Mouse (Mus musculus) midbrain, embryonic 11.5 days (tissue): ENCODE data around the gene Atg101. TPM values are rescaled to one million over a fixed set of nuclear protein-coding genes. Genes with fewer than 3 reads are reported as not detected.

Experiments
- ATAC-seq: fragments of 200-750 bp; cut with Nextera tagmentation; 2 replicates; pipeline ENCODE4 v1.8.0; 2017; ENCODE audit warnings: moderate TSS enrichment, moderate library complexity; ENCODE audit not compliant: low FRiP score
- DNase-seq: peaks from one replicate; pipeline ENCODE4 v3.0.0; 2015; ENCODE audit warnings: low spot score; ENCODE audit errors: missing footprints
- H3K27ac ChIP-seq: fragments of 300-500 bp; sonication (generic); 2 replicates; pipeline ENCODE4 v1.5.1; 2014; ENCODE audit warnings: low read depth, low read length
- H3K27me3 ChIP-seq: fragments of 300-500 bp; sonication (generic); 2 replicates; pipeline ENCODE4 v1.6.1; 2014; ENCODE audit warnings: mild to moderate bottlenecking, low read length, moderate library complexity, mixed read lengths; ENCODE audit not compliant: control insufficient read depth, insufficient read depth
- H3K36me3 ChIP-seq: fragments of 300-500 bp; sonication (generic); 2 replicates; pipeline ENCODE4 v1.6.1; 2014; ENCODE audit warnings: mild to moderate bottlenecking, low read length, moderate library complexity, mixed read lengths; ENCODE audit not compliant: control insufficient read depth, insufficient read depth
- H3K4me1 ChIP-seq: fragments of 300-500 bp; sonication (generic); 2 replicates; pipeline ENCODE4 v1.6.1; 2014; ENCODE audit warnings: low read length; ENCODE audit not compliant: control insufficient read depth, insufficient read depth
- H3K4me2 ChIP-seq: fragments of 300-500 bp; sonication (generic); 2 replicates; pipeline ENCODE4 v1.6.1; 2014; ENCODE audit warnings: mild to moderate bottlenecking, moderate library complexity
- H3K4me3 ChIP-seq: fragments of 300-500 bp; sonication (generic); 2 replicates; pipeline ENCODE4 v1.5.1; 2014; ENCODE audit warnings: low read depth, low read length
- H3K9ac ChIP-seq: fragments of 300-500 bp; sonication (generic); 2 replicates; pipeline ENCODE4 v1.6.1; 2014; ENCODE audit warnings: low read length
- H3K9me3 ChIP-seq: fragments of 300-500 bp; sonication (generic); 2 replicates; pipeline ENCODE4 v1.6.1; 2016; ENCODE audit warnings: low read length; ENCODE audit not compliant: control insufficient read depth
- WGBS: fragments of 180-500 bp; shearing (Covaris S2); extraction: QIAGEN DNeasy Blood & Tissue Kit; methylation state at CpG from one replicate; pipeline ENCODE4 v1.1.7; 2014; 5-methylcytosine and 5-hydroxymethylcytosine counted together
- polyA plus RNA-seq: library from polyadenylated mRNA; unstranded; fragments of >200 nt; fragmentation: Nextera tagmentation; extraction: Ambion mirVana; gene quantifications from 2 replicates; pipeline ENCODE4 v1.2.1, GENCODE M21; 2014

Gene Atg101
- polyA plus RNA-seq, 1 experiment from 2014 or later: 67.4 TPM

DNA sequence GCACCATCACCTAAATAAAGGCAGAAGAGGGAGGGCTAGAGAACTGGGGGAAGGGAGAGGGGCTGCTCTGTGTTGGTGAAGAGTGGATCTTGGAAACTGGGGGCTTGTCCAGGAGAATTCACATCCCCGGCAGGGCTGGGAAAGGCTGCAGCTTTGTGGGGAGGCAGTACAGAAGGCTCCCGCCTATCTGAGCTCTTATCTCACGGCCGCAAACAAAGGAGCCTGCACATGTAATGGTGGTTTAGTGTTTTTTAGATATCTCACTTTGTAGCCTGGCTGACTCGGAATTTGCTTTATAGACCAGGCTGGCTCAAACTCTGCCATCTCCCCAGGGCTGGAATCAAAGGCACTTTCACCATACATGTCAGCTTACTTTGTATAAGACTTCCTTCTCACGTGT lies 16.1 kb downstream of the Atg101 start:
- Histone ChIP-seq H3K27me3 (no peaks in the 10 kb centered on the region), H3K9me3 (no peaks in the 10 kb centered on the region), H3K9ac (no peak overlapping the region), H3K4me3 (no peak overlapping the region), H3K4me1 (no peaks in the 10 kb centered on the region), H3K36me3 (no peaks in the 10 kb centered on the region), H3K4me2 (no peak overlapping the region), H3K27ac (no peak overlapping the region)
- DNase-seq (no peak), ATAC-seq (no peak)
- WGBS: 76% methylated on average over 6 of the region's 6 CpGs

DNA sequence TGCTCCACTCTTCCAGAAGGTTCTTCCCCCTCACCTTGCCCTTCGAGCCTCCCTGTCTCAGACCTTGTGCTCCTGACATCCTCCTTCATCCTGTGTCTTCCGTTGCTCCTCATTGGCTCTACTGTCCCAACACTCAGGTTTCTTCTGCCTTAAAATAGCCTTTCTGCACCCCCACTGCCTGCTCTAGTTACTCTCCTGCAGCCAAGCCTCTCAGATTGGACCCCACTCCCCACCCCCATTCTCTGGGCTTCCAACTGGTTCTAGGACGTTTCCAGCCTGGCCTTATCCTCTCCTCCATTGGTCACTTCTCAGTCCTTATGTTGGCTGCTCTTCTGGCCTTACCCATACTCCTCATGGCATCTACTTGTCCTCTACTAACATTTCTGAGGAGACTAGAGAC lies 18.1 kb downstream of the Atg101 start:
- no peaks in the 10 kb centered on the region for H3K9me3 ChIP-seq
- H3K27ac ChIP-seq: no peak overlapping the region
- no peak overlapping the region for H3K9ac ChIP-seq
- no peaks in the 10 kb centered on the region for H3K36me3 ChIP-seq
- no peak for ATAC-seq
- peak; percentile 33 for DNase-seq
- H3K4me3 ChIP-seq: no peak overlapping the region
- WGBS: 76% methylated on average over 3 of the region's 3 CpGs
- H3K4me2 ChIP-seq: no peak overlapping the region
- no peaks in the 10 kb centered on the region for H3K27me3 ChIP-seq
- H3K4me1 ChIP-seq: no peaks in the 10 kb centered on the region

DNA sequence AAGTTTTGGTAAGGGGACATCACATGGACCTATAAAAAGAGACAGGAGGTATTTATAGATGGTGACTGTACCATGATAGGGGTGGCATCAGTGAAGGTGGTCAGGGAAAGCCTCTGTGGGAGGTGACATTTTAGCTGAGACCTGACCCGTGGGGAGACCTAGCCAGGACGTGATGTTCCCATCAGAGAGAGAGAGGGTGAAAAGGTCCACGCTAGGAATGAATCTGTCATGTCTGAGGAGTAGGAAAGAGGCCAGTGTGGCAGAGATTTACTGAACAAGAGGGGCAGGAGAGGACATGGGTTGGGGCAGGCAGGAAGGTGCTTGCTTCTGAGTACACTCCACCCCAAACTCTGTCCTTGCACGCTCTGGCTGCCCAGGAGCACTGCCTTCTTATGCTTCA lies 19.8 kb downstream of the Atg101 start:
- Histone ChIP-seq H3K4me3 (no peak overlapping the region), H3K36me3 (no peaks in the 10 kb centered on the region), H3K27me3 (no peaks in the 10 kb centered on the region), H3K9me3 (no peaks in the 10 kb centered on the region), H3K4me1 (0 out of 2 replicates have a peak, but pooled peaks cover under 1% of the 10 kb centered on the region), H3K27ac (no peak overlapping the region), H3K9ac (no peak overlapping the region), H3K4me2 (no peak overlapping the region)
- 89% methylated on average over 4 of the region's 4 CpGs for WGBS
- DNase-seq: peak; percentile 35
- no peak for ATAC-seq

DNA sequence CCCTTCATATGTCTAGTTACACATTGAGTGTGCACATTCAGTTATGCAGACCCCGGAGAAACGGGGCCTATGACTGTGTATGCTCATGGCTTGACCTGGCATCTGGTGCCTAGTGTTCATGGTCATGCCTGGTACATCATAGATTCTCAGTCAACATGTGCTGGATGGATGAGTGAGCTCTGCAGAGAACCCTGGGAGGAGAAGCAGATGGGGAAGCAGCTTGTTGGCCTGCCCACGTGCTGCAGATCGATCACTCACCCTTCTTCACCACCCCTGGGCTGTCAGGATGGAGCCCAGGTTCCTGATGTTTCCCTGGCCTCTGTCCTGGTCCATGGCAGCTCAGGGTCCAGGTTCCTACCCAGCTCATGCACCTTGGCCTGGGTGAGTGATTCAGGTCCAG lies 22.4 kb downstream of the Atg101 start:
- no peaks in the 10 kb centered on the region for H3K27me3 ChIP-seq
- H3K27ac ChIP-seq: no peak overlapping the region
- DNase-seq (peak; percentile 28), ATAC-seq (no peak)
- no peak overlapping the region for H3K9ac ChIP-seq
- no peak overlapping the region for H3K4me2 ChIP-seq
- H3K9me3 ChIP-seq: no peaks in the 10 kb centered on the region
- peaks cover 6% of the 10 kb centered on the region; the same call in 1 of the 2 replicates for H3K4me1 ChIP-seq
- H3K36me3 ChIP-seq: no peaks in the 10 kb centered on the region
- H3K4me3 ChIP-seq: no peak overlapping the region
- WGBS: 91% methylated on average over 4 of the region's 4 CpGs

DNA sequence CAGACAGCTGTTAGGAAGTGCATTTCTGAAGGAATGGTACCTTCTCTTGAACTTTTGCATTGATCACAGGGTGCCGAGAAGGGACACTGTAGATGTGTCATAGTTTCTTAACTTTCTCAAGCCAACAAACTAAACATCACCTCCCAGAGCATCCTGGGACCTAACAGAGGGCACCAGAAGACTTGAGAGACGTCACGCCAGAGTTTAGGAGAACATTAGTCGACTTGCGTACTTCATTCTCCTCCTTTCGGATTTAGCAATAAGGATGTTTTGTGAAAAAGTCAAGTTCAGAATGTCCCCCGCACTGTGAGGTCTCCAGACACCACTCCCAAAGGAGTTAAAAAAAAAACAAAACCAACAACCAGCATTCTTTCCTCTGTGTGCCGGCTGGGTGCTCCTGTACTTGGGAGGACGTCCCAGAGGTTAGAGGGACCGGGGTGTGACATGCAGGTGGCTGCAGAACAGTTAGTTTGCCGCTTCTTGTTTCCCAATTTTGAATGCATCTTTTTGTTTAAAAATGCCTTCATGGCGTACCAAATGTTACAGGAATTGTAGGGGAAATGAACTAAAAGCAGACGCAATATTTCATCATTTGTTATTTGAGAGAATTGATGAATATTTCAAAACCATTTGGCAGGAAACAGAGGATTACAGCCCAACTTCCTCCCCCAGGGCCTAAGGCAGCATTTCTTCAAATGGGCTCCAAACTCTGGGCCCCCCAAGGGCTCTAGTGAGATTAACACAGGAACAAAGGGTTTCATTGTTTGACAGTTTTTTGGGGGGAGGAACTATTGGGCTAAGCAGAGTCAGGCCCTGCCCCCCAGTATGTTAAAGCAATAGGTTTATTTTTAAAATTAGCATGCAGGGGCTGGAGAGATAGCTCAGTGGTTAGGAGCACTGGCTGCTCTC lies 24.6 kb downstream of the Atg101 start:
- no peaks in the 10 kb centered on the region for H3K27me3 ChIP-seq
- H3K9me3 ChIP-seq: no peaks in the 10 kb centered on the region
- 66% methylated on average over 13 of the region's 13 CpGs for WGBS
- no peak overlapping the region for H3K9ac ChIP-seq
- H3K27ac ChIP-seq: no peak overlapping the region
- H3K4me3 ChIP-seq: no peak overlapping the region
- ATAC-seq: no peak
- H3K36me3 ChIP-seq: no peaks in the 10 kb centered on the region
- peak; percentile 83 for DNase-seq
- peaks cover 6% of the 10 kb centered on the region; the same call in 1 of the 2 replicates for H3K4me1 ChIP-seq
- H3K4me2 ChIP-seq: no peak overlapping the region

DNA sequence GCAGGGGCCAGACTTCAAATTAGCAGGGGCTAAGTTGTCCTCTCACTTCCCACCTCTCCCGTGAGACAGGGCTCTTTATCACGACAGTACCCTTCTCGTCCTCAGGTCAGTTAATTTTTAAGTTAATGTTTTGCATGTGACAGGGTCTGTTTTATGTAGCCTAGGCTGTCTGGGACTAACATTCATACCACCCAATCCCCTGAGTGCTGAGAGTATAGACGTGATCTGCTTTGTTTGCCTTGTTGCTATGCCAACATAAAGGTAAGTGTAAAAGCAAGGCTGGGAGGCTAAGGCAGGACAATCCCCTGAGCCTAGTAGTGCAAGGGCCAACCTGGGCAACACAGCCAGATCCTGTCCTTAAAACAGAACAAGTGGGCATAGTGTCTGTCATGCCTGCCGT lies 25.4 kb downstream of the Atg101 start:
- Histone ChIP-seq H3K4me2 (no peak overlapping the region), H3K9me3 (no peaks in the 10 kb centered on the region), H3K27me3 (no peaks in the 10 kb centered on the region), H3K27ac (no peak overlapping the region), H3K4me1 (peaks cover 6% of the 10 kb centered on the region; the same call in 1 of the 2 replicates), H3K9ac (no peak overlapping the region), H3K4me3 (no peak overlapping the region), H3K36me3 (no peaks in the 10 kb centered on the region)
- WGBS: 47% methylated on average over 5 of the region's 5 CpGs
- peak; percentile 67 for DNase-seq
- no peak for ATAC-seq

DNA sequence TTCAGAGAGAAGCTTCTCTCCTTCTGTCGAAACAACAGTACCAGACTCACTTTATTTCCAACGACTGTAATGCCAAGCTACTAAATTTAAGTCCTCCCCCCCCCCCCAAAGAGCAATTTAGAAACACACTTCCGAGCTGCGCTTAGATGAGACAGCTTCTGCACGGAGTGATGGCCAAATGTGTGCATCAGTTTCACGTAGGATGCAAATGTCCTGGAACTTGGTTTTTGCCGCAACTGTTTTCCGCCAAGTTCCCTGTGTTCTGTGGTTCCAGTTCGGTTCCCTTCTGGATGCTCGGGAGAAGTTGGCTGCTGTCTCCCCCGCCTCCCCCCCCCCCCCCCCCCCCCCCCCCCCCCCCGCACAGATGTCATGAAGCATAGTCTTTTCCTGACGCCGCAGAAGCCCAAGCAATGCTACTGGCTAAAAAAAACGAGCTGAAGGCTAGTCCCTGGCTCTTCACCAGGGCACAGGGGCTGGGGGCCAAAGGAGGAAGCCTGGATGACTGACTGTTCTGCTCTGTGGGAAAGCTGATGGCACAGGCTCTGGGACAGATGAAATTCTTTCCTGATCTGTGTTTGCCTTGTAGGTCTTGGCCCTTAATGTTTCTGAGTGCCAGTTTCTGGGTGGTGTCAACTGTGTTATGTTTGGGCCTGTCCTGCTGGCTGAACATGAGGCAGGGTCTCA lies 27.2 kb downstream of the Atg101 start:
- Histone ChIP-seq H3K4me3 (no peak overlapping the region), H3K36me3 (no peaks in the 10 kb centered on the region), H3K9me3 (no peaks in the 10 kb centered on the region), H3K4me1 (peaks cover 10% of the 10 kb centered on the region; the same call in 1 of the 2 replicates), H3K27me3 (no peaks in the 10 kb centered on the region), H3K9ac (no peak overlapping the region), H3K4me2 (no peak overlapping the region), H3K27ac (no peak overlapping the region)
- ATAC-seq (no peak), DNase-seq (peak; percentile 39)
- whole genome bisulfite sequencing: 71% methylated on average over 14 of the region's 15 CpGs

DNA sequence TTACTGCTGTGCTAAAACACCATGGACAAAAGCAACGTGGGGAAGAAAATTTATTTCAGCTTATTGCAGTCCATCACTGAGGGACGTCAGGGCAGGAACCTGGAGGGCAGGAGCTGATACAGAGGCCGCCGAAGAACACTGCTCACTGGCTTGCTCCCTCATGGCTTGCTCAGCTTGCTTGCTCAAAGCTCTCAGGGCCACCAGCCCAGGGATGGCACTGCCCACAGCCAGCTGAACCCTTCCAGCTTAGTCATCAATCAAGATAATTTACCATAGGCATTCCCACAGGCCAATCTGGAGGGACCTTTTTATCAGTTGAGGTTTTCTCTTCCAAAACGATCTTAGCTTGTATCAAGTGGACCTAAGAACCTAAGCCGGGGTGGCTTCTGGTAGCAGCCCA lies 27.9 kb downstream of the Atg101 start:
- ATAC-seq: no peak
- 84% methylated on average over 6 of the region's 6 CpGs for WGBS
- H3K9me3 ChIP-seq: no peaks in the 10 kb centered on the region

DNA sequence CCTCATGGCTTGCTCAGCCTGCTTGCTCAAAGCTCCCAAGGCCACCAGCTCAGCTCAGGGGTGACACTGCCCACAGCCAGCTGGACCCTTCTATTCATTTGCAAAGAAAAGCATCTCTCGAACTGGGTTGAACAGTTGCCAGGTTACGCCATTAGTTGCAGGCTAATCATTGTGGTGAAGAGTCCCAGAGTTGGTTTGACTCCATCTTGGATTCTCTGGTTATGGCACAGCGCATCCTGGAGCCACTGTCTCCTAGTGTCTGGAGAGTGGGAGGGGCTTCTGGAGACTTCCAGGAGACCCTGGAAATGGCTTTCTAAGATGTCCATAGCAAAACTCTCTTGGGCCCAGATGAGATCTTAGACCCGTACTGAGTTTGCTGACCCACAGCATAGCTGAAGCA lies 31.3 kb downstream of the Atg101 start:
- WGBS: 87% methylated on average over 4 of the region's 4 CpGs
- Histone ChIP-seq H3K9ac (no peak overlapping the region), H3K36me3 (no peaks in the 10 kb centered on the region), H3K4me1 (peaks cover 4% of the 10 kb centered on the region; the same call in 1 of the 2 replicates), H3K27me3 (no peaks in the 10 kb centered on the region), H3K4me2 (no peak overlapping the region), H3K9me3 (no peaks in the 10 kb centered on the region), H3K27ac (no peak overlapping the region), H3K4me3 (no peak overlapping the region)
- 0 out of 2 replicates have a peak, but pooled peaks have one; percentile 9 for ATAC-seq
- peak; percentile 65 for DNase-seq

More for the DNA sequence above, 27.9 kb downstream of the Atg101 start:
- no peaks in the 10 kb centered on the region for H3K27me3 ChIP-seq
- no peak overlapping the region for H3K27ac ChIP-seq
- H3K9ac ChIP-seq: no peak overlapping the region
- peaks cover 10% of the 10 kb centered on the region; the same call in 1 of the 2 replicates for H3K4me1 ChIP-seq
- H3K4me3 ChIP-seq: no peak overlapping the region
- no peaks in the 10 kb centered on the region for H3K36me3 ChIP-seq
- no peak for DNase-seq
- no peak overlapping the region for H3K4me2 ChIP-seq
